Mouse (Mus musculus): ENCODE measurements around the gene Ptges2.

The Ptges2 gene

DNA sequence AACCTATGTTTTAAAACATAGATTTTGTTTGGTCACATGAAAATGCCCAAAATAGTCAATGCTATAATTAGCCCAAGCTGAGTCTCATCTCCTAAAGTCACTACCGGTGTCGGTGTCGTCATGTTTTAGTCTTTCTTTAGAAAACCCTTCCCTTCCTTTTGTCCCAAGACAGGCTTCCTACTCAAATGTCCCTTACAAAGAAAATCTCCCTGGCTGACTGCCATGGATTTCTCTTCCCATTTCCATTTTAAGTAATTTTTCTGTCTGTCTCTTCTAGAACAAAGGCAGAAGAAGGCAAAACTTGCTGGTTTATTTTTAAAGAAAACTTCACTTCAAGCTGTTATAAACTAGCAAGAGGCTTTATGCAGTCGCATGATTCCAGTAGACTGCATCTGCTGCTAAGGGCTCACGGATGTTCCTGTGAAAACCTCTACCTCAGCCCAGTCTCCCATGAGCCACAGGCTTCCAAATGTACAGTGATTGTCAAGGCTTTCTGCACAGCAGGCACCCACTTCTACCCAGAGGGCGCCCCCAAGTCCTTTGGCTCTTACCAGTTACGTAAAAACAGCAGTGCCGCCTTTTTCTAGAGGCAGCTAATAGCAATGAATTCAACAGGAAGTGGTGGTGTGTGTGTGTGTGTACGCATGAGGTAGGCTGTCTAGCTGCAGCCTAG lies 51.7 kb downstream of the Ptges2 start:
- Histone ChIP-seq H3K27me3 (ENCODE audit: insufficient read depth, low read length) (peaks cover 15% of the 10 kb centered on the region), H3K9me3 (ENCODE audit: low read length) (no peaks in the 10 kb centered on the region), H3K4me1 (replicated peaks; ENCODE audit: low read depth, low read length) (peaks cover 52% of the 10 kb centered on the region), H3K36me3 (ENCODE audit: insufficient read depth, low read length) (peaks cover 42% of the 10 kb centered on the region), H3K4me3 (replicated peaks; ENCODE audit: low read length) (no peak overlapping the region)
- TF ChIP-seq CTCF (conservative IDR thresholded peaks at IDR 0.05; ENCODE audit: low read length) (no peak), POU5F1 (IDR thresholded peaks at IDR 0.05; ENCODE audit: borderline replicate concordance, low read length) (no peak), NANOG (IDR thresholded peaks at IDR 0.05; ENCODE audit: borderline replicate concordance, low read length) (no peak)

GRCm38 (mm10) chr2:32448480-32448879 lies 52.8 kb downstream of the Ptges2 start:
- H3K36me3 ChIP-seq (ENCODE audit: insufficient read depth, low read length), result peaks cover 42% of the 10 kb centered on the region
- H3K27me3 ChIP-seq (ENCODE audit: insufficient read depth, low read length), result peaks cover 15% of the 10 kb centered on the region
- TF ChIP-seq NANOG (IDR thresholded peaks at IDR 0.05; ENCODE audit: borderline replicate concordance, low read length) (no peak), CTCF (conservative IDR thresholded peaks at IDR 0.05; ENCODE audit: low read length) (no peak)
- H3K4me1 ChIP-seq (replicated peaks; ENCODE audit: low read depth, low read length), result peaks cover 52% of the 10 kb centered on the region
- H3K4me3 ChIP-seq (replicated peaks; ENCODE audit: low read length), result no peak overlapping the region
- no peaks in the 10 kb centered on the region for H3K9me3 ChIP-seq (ENCODE audit: low read length)

DNA sequence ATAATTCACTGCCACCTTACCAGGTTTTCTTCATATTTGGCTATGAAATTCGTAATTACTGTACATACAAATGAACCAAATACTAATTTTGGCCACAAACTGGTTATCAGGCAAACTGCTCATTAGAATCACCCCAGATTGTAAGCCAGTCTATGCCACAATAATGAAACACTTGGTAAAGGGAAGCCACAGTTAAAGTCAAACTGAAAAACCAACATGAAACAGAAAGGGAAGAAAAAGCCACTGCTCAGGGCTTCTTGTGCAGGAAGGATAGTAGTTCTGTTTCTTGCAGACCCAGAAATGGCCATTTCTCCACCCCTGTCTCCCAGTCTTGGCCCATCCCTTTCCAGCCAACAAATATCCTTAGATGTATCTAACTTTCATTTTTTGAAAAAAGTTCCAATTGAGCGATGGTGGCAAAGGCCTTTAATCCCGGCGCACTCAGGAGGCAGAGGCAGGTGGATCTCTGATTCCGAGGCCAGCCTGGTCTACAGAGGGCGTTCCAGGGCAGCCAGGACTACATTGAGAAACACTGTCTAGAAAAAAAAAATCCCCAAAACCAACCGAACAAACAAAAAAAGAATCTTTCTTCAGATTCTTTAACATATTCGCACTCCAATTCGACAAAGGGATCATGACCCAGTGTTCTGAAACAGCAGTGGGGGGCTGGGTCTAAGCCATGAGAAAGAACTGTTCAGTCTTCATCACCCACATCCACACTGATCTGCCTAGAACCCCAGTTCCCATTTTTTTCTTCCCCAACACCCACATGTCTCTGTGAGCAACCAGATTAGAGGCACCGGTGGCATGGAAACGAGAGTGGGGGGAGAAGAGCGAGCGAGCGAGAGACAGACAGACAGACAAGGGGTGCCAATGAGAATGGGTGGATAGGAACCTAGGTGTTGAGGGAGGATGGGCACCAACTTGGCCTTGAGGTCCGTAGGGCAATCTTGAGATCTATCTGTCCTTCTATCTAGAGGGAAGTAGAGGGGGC lies 54.4 kb downstream of the Ptges2 start, which contains the start of gene Naif1:
Gene Naif1 (plus strand): TSS at position 697 of the 994 bp plus-strand sequence.
- TF ChIP-seq POU5F1 (IDR thresholded peaks at IDR 0.05; ENCODE audit: borderline replicate concordance, low read length) (no peak), CTCF (conservative IDR thresholded peaks at IDR 0.05; ENCODE audit: low read length) (no peak), NANOG (IDR thresholded peaks at IDR 0.05; ENCODE audit: borderline replicate concordance, low read length) (no peak)
- Histone ChIP-seq H3K9me3 (ENCODE audit: low read length) (no peaks in the 10 kb centered on the region), H3K4me3 (replicated peaks; ENCODE audit: low read length) (peak within 1 kb of the TSS; percentile 86), H3K4me1 (replicated peaks; ENCODE audit: low read depth, low read length) (peaks cover 63% of the 10 kb centered on the region), H3K36me3 (ENCODE audit: insufficient read depth, low read length) (peaks cover 30% of the 10 kb centered on the region), H3K27me3 (ENCODE audit: insufficient read depth, low read length) (peaks cover 15% of the 10 kb centered on the region)

- H3K4me3 ChIP-seq (replicated peaks; ENCODE audit: low read length), result peak within 1 kb of the TSS; percentile 86
- peaks cover 30% of the 10 kb centered on the region for H3K36me3 ChIP-seq (ENCODE audit: insufficient read depth, low read length)
- peaks cover 73% of the 10 kb centered on the region for H3K4me1 ChIP-seq (replicated peaks; ENCODE audit: low read depth, low read length)
- H3K9me3 ChIP-seq (ENCODE audit: low read length), result no peaks in the 10 kb centered on the region
- H3K27me3 ChIP-seq (ENCODE audit: insufficient read depth, low read length), result peaks cover 15% of the 10 kb centered on the region
- TF ChIP-seq NANOG (IDR thresholded peaks at IDR 0.05; ENCODE audit: borderline replicate concordance, low read length) (no peak), POU5F1 (IDR thresholded peaks at IDR 0.05; ENCODE audit: borderline replicate concordance, low read length) (no peak), CTCF (conservative IDR thresholded peaks at IDR 0.05; ENCODE audit: low read length) (no peak)
Measured at GRCm38 (mm10) chr2:32450881-32451844, 55.5 kb downstream of the Ptges2 start, which contains the start of gene Slc25a25. Gene Slc25a25 (minus strand): TSS chr2:32451445.

GRCm38 (mm10) chr2:32451870-32452372 lies 56.2 kb downstream of the Ptges2 start:
- Histone ChIP-seq H3K9me3 (ENCODE audit: low read length) (no peaks in the 10 kb centered on the region), H3K4me3 (replicated peaks; ENCODE audit: low read length) (peak overlapping the region; percentile 86), H3K36me3 (ENCODE audit: insufficient read depth, low read length) (peaks cover 31% of the 10 kb centered on the region), H3K4me1 (replicated peaks; ENCODE audit: low read depth, low read length) (peaks cover 75% of the 10 kb centered on the region), H3K27me3 (ENCODE audit: insufficient read depth, low read length) (peaks cover 15% of the 10 kb centered on the region)
- TF ChIP-seq NANOG (IDR thresholded peaks at IDR 0.05; ENCODE audit: borderline replicate concordance, low read length), result no peak
- no peak for TF ChIP-seq CTCF (conservative IDR thresholded peaks at IDR 0.05; ENCODE audit: low read length)
- TF ChIP-seq POU5F1 (IDR thresholded peaks at IDR 0.05; ENCODE audit: borderline replicate concordance, low read length), result no peak

GRCm38 (mm10) chr2:32452441-32452971 lies 56.8 kb downstream of the Ptges2 start:
- H3K9me3 ChIP-seq (ENCODE audit: low read length), result no peaks in the 10 kb centered on the region
- H3K36me3 ChIP-seq (ENCODE audit: insufficient read depth, low read length), result peaks cover 30% of the 10 kb centered on the region
- TF ChIP-seq NANOG (IDR thresholded peaks at IDR 0.05; ENCODE audit: borderline replicate concordance, low read length) (no peak), POU5F1 (IDR thresholded peaks at IDR 0.05; ENCODE audit: borderline replicate concordance, low read length) (no peak), CTCF (conservative IDR thresholded peaks at IDR 0.05; ENCODE audit: low read length) (no peak)
- H3K27me3 ChIP-seq (ENCODE audit: insufficient read depth, low read length), result peaks cover 15% of the 10 kb centered on the region
- H3K4me3 ChIP-seq (replicated peaks; ENCODE audit: low read length), result peak overlapping the region; percentile 77
- peaks cover 75% of the 10 kb centered on the region for H3K4me1 ChIP-seq (replicated peaks; ENCODE audit: low read depth, low read length)

DNA sequence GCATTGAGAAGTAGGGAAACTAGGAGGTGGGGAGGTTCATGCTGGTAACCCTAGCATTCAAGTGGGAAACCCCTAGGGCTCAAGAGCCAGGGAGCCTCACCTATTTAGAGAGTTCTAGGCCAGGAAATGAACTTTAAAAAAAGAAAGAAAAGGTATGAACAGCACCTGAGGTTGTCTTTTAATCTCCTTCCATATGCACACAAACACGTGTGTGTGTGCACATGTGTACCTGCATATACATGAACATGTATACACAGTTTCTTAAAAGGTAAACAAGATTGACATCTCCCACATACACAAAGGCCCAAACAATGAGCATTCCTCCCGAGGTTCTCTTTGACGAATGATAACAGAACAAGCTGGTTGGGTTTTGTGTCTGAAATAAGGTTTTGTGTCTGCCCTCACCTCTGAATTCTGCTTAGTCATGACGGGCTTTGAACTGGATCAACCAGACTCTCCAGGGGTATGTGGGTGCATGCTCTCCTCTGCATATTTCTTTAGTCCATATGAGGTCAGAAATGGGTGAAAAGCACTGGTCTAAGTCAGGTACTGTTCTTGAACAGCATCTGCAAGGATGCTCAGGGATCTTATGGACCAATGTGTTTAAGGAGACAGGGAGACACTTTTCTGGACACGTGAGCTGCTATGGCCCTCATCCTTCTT lies 58.1 kb downstream of the Ptges2 start:
- Histone ChIP-seq H3K36me3 (ENCODE audit: insufficient read depth, low read length) (peaks cover 24% of the 10 kb centered on the region), H3K4me3 (replicated peaks; ENCODE audit: low read length) (peak overlapping the region; percentile 77), H3K27me3 (ENCODE audit: insufficient read depth, low read length) (peaks cover 15% of the 10 kb centered on the region), H3K4me1 (replicated peaks; ENCODE audit: low read depth, low read length) (peaks cover 66% of the 10 kb centered on the region), H3K9me3 (ENCODE audit: low read length) (no peaks in the 10 kb centered on the region)
- TF ChIP-seq CTCF (conservative IDR thresholded peaks at IDR 0.05; ENCODE audit: low read length) (no peak), NANOG (IDR thresholded peaks at IDR 0.05; ENCODE audit: borderline replicate concordance, low read length) (no peak), POU5F1 (IDR thresholded peaks at IDR 0.05; ENCODE audit: borderline replicate concordance, low read length) (no peak)

Measured in E14TG2a.4 (cell line).